In genomic region chr1:81864571-81864970, GRCm38 (mm10) we compare ENCODE assay signal across 13 mouse cellular contexts.
A peak's percentile ranks its signal among the peaks of the same experiment; 100 is the strongest.
DNase-seq lines count a peak whose midpoint lies in the region.
"Had no signal": no experiment of that assay in that cellular context is flagged by ENCODE, and none has a peak within 500 bp of the region (broad histone marks: within the 10 kb centered on the region; RNA-seq: fewer than 3 reads in every experiment).

No protein-coding gene starts in this region.

- peak; percentile 2 for DNase-seq in adrenal gland, postnatal 10 days
- no peak for DNase-seq in adrenal gland, adult (ENCODE audit: inconsistent age in 2 of 2, low spot score in 1 of 2)
- peak; percentile 83 for DNase-seq in right cerebral cortex, adult 18-20 months
- no peak for DNase-seq in right cerebral cortex, postnatal 4 days
- DNase-seq in left cerebral cortex, adult 8-10 months (ENCODE audit: low spot score in 2 of 2), result peak; percentile 6 to 70
- no peak for DNase-seq in cerebellum, postnatal 25 days
- DNase-seq in ovary, adult 18-20 months (ENCODE audit: low spot score), result no peak
- DNase-seq in kidney, postnatal 4 days, result no peak
- DNase-seq: cerebellum, adult 2 months; kidney, postnatal 25 days; liver; lung, adult 2 months; midbrain, embryonic 14.5 days had no signal

Comparison
In these comparisons a context has a peak if more than half of its experiments do, and no peak if none do; other contexts are left out.
1. DNase-seq: peak in adrenal gland, postnatal 10 days (single experiment), right cerebral cortex, adult 18-20 months (single experiment) and left cerebral cortex, adult 8-10 months (2 of 2); none in adrenal gland, adult (0 of 2), right cerebral cortex, postnatal 4 days (single experiment), cerebellum, postnatal 25 days (0 of 2), ovary, adult 18-20 months (single experiment) and kidney, postnatal 4 days (0 of 2).